Mouse (Mus musculus) urinary bladder, postnatal 25 days (tissue): ENCODE results near the gene Mgat4a.

Experiments
- DNase-seq: peaks from one replicate; pipeline ENCODE4 v3.0.0; 2022; ENCODE audit warnings: low spot score

Gene Mgat4a

GRCm38 (mm10) chr1:37540810-37541658 lies at the start of gene Mgat4a:
Gene Mgat4a, minus strand, starts transcription at chr1:37541016.
- peak; percentile 82 for DNase-seq

GRCm38 (mm10) chr1:37585809-37586480 lies 45.1 kb upstream of the Mgat4a start:
- peak; percentile 35 for DNase-seq

GRCm38 (mm10) chr1:37583795-37584464 lies 43.1 kb upstream of the Mgat4a start:
- no peak for DNase-seq

GRCm38 (mm10) chr1:37583167-37583566 lies 42.4 kb upstream of the Mgat4a start:
- DNase-seq = no peak

- no peak for DNase-seq
Observed at GRCm38 (mm10) chr1:37579686-37580085, 38.9 kb upstream of the Mgat4a start.

- no peak for DNase-seq
Observed at GRCm38 (mm10) chr1:37572528-37573272, 31.9 kb upstream of the Mgat4a start.

- DNase-seq = no peak
Observed at GRCm38 (mm10) chr1:37568379-37568778, 27.6 kb upstream of the Mgat4a start.

- no peak for DNase-seq
Observed at GRCm38 (mm10) chr1:37566754-37567153, 25.9 kb upstream of the Mgat4a start.

GRCm38 (mm10) chr1:37566344-37566743 lies 25.5 kb upstream of the Mgat4a start:
- no peak for DNase-seq

GRCm38 (mm10) chr1:37565396-37565795 lies 24.6 kb upstream of the Mgat4a start:
- DNase-seq = no peak

GRCm38 (mm10) chr1:37561955-37562354 lies 21.1 kb upstream of the Mgat4a start:
- no peak for DNase-seq

- DNase-seq = no peak
Observed at GRCm38 (mm10) chr1:37560356-37560755, 19.5 kb upstream of the Mgat4a start.

GRCm38 (mm10) chr1:37551986-37552385 lies 11.2 kb upstream of the Mgat4a start:
- DNase-seq = no peak

- no peak for DNase-seq
Observed at GRCm38 (mm10) chr1:37549501-37549900, 8.7 kb upstream of the Mgat4a start.

GRCm38 (mm10) chr1:37546398-37547051 lies 5.7 kb upstream of the Mgat4a start:
- DNase-seq = peak; percentile 16

- no peak for DNase-seq
Observed at GRCm38 (mm10) chr1:37544251-37544650, 3.4 kb upstream of the Mgat4a start.

- no peak for DNase-seq
Observed at GRCm38 (mm10) chr1:37543057-37543456, 2.2 kb upstream of the Mgat4a start.

GRCm38 (mm10) chr1:37539968-37540809 lies 627 bp downstream of the Mgat4a start:
- no peak for DNase-seq

- DNase-seq = no peak
Observed at GRCm38 (mm10) chr1:37534532-37535108, 6.2 kb downstream of the Mgat4a start.

- DNase-seq = no peak
Observed at GRCm38 (mm10) chr1:37533181-37533580, 7.6 kb downstream of the Mgat4a start.
